Mouse (Mus musculus): ENCODE results near the gene Ms4a4b. TPM values are rescaled to one million over a fixed set of nuclear protein-coding genes. Genes with fewer than 3 reads are reported as not detected.
"Not testable (repeated sequence)": the region's sequence is repeated elsewhere in the genome, so short reads cannot be mapped to it uniquely, and the experiment has no call there.

The Ms4a4b gene
- 1.9 TPM in 2 replicates for polyA plus RNA-seq (2012; rRNA removed)

DNA sequence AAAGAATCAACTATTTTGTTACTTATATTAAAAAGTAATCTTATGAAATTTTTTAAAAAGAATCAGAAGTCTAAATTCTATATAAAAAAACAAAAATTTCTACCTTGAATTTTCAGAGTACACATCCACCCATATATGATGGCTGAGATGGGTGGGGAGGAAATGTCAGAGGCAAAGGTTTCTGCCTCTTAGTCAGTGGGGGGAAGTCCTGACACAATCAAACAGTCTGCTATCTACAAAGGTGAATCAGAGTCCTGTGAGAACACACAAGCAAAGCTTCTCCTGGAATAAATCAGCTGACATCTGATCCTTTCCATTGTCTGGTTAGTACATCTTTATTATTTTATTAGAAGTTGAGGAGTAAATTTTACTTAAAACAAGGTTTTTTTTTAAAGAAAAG lies at the start of gene Ms4a4b:
TSS of gene Ms4a4b (plus strand) at position 216 of the 400 bp plus-strand sequence.
- Histone ChIP-seq H3K27me3 (ENCODE audit: control insufficient read depth, insufficient read depth, low read length) (no peaks in the 10 kb centered on the region), H3K36me3 (ENCODE audit: control insufficient read depth, insufficient read depth, low read length) (no peaks in the 10 kb centered on the region), H3K4me3 (ENCODE audit: control insufficient read depth, low read depth, low read length) (no peak within 1 kb of the TSS), H3K27ac (ENCODE audit: control insufficient read depth, insufficient read depth, low read depth, low read length) (no peak within 1 kb of the TSS), H3K4me1 (ENCODE audit: control insufficient read depth, insufficient read depth, low read length) (no peaks in the 10 kb centered on the region)
- no peak for TF ChIP-seq CTCF (IDR thresholded peaks at IDR 0.05; ENCODE audit: control insufficient read depth, insufficient read depth, insufficient replicate concordance, low read depth, low read length)
- no peak for TF ChIP-seq POLR2A (IDR thresholded peaks at IDR 0.05; ENCODE audit: control insufficient read depth, low read depth, low read length)

DNA sequence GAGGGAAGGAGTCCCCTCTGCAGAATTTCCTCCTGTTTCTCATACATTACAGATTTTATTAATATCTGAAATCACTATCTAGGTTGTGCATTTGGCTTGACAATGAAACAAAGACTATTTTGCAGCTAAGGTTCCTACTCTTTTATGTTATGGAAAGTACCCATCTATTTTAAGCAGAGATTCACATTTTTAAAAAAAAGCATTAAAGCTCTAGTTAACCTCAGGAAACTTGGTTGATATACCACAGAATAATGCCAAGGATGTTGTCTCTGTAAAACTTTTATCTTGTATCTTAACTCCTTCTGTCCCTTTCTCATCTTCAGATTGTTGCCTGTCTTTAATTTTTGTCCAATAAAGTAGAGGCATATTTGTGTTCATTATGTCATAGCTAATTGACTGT lies 47.6 kb upstream of the Ms4a4b start:
- Histone ChIP-seq H3K27ac (ENCODE audit: control insufficient read depth, insufficient read depth, low read depth, low read length) (no peak overlapping the region), H3K36me3 (ENCODE audit: control insufficient read depth, insufficient read depth, low read length) (no peaks in the 10 kb centered on the region), H3K27me3 (ENCODE audit: control insufficient read depth, insufficient read depth, low read length) (no peaks in the 10 kb centered on the region), H3K4me1 (ENCODE audit: control insufficient read depth, insufficient read depth, low read length) (no peaks in the 10 kb centered on the region), H3K4me3 (ENCODE audit: control insufficient read depth, low read depth, low read length) (no peak overlapping the region)
- no peak for TF ChIP-seq CTCF (IDR thresholded peaks at IDR 0.05; ENCODE audit: control insufficient read depth, insufficient read depth, insufficient replicate concordance, low read depth, low read length)

DNA sequence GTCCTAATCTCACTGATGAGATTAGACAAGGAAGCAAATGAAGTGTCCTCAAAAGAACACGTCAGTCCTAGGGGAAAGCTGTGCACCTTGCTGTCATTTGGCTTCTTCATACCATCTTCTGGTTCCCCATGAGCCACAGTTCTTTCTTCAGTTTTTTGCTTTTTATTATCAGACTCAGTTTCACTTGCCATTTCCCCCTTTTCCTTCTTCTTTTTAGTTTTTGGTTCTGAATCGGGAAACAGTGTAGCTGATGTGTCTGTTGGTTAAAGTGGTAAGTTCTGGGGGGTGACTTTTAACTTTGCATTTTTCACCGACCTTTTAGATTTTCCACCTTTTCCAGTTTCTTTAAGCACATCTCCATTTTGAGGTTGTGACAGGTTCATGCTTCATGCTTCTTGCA lies 38.8 kb upstream of the Ms4a4b start, which contains the start of gene Ms4a4c:
TSS of gene Ms4a4c (plus strand) at position 244 of the 400 bp plus-strand sequence.
- no peaks in the 10 kb centered on the region for H3K36me3 ChIP-seq (ENCODE audit: control insufficient read depth, insufficient read depth, low read length)
- H3K27ac ChIP-seq (ENCODE audit: control insufficient read depth, insufficient read depth, low read depth, low read length), result no peak within 1 kb of the TSS
- TF ChIP-seq CTCF (IDR thresholded peaks at IDR 0.05; ENCODE audit: control insufficient read depth, insufficient read depth, insufficient replicate concordance, low read depth, low read length), result no peak
- no peaks in the 10 kb centered on the region for H3K4me1 ChIP-seq (ENCODE audit: control insufficient read depth, insufficient read depth, low read length)
- H3K4me3 ChIP-seq (ENCODE audit: control insufficient read depth, low read depth, low read length), result no peak within 1 kb of the TSS
- no peaks in the 10 kb centered on the region for H3K27me3 ChIP-seq (ENCODE audit: control insufficient read depth, insufficient read depth, low read length)

DNA sequence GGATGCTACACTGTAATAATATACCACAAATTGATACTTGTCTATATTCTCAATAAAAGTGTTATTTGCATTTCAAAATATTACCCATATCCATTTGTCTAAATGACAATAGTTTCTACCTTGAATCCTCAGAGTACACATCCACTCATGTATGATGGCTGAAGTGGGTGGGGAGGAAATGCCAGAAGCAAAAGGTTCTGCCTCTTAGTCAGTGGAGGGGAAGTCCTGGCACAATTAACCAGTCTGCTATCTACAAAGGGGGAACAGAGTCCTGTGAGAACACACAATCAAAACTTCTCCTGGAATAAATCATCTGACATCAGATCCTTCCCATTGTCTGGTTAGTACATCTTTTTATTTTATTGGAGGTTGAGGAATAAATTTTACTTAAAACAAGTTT lies 35.9 kb upstream of the Ms4a4b start:
- TF ChIP-seq CTCF (IDR thresholded peaks at IDR 0.05; ENCODE audit: control insufficient read depth, insufficient read depth, insufficient replicate concordance, low read depth, low read length) (no peak), POLR2A (IDR thresholded peaks at IDR 0.05; ENCODE audit: control insufficient read depth, low read depth, low read length) (no peak)
- Histone ChIP-seq H3K27me3 (ENCODE audit: control insufficient read depth, insufficient read depth, low read length) (no peaks in the 10 kb centered on the region), H3K27ac (ENCODE audit: control insufficient read depth, insufficient read depth, low read depth, low read length) (no peak overlapping the region), H3K36me3 (ENCODE audit: control insufficient read depth, insufficient read depth, low read length) (no peaks in the 10 kb centered on the region), H3K4me1 (ENCODE audit: control insufficient read depth, insufficient read depth, low read length) (no peaks in the 10 kb centered on the region), H3K4me3 (ENCODE audit: control insufficient read depth, low read depth, low read length) (no peak overlapping the region)

DNA sequence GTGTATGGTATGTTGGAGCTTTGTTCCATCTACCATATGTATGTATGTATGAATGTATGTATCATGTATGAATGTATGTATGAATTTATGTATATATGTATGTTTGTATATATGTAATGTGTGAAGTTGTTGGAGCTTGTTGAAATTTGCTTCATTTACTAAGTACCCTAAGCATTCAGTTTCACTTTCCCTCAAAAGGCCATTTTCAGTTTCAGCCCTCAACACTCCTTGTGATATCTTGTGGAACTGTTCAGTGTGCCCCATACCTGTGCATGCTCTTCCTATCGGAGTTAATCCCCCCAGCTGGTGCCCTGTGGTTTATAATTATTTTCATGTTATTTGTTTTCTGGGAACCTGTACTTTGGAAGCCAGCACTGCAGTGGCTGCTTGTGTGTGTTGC lies 34.8 kb upstream of the Ms4a4b start:
- no peak overlapping the region for H3K27ac ChIP-seq (ENCODE audit: control insufficient read depth, insufficient read depth, low read depth, low read length)
- TF ChIP-seq CTCF (IDR thresholded peaks at IDR 0.05; ENCODE audit: control insufficient read depth, insufficient read depth, insufficient replicate concordance, low read depth, low read length), result no peak
- no peak for TF ChIP-seq POLR2A (IDR thresholded peaks at IDR 0.05; ENCODE audit: control insufficient read depth, low read depth, low read length)
- H3K4me1 ChIP-seq (ENCODE audit: control insufficient read depth, insufficient read depth, low read length), result no peaks in the 10 kb centered on the region

DNA sequence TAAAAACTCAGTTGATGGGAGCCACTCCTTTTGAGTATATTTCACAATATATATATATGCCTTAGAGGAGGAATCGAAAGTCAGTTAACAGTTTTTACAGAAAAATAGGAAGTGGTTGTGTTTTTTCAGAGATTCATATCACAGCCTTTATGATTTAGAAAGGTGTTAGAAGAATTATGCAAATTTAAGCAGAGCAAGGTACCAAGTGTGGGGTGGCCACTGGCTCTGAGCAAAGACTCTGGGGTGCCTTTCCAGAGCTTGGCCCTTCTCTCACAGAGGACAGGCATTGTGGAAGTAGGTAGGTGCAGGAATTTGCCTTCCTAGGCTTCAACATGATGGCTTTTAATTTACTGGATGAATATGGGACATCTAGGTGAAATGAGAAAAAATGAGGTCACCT lies 31.7 kb upstream of the Ms4a4b start:
- Histone ChIP-seq H3K4me3 (ENCODE audit: control insufficient read depth, low read depth, low read length) (no peak overlapping the region), H3K27ac (ENCODE audit: control insufficient read depth, insufficient read depth, low read depth, low read length) (no peak overlapping the region)

More for the DNA sequence above, 34.8 kb upstream of the Ms4a4b start:
- Histone ChIP-seq H3K36me3 (ENCODE audit: control insufficient read depth, insufficient read depth, low read length) (no peaks in the 10 kb centered on the region), H3K4me3 (ENCODE audit: control insufficient read depth, low read depth, low read length) (no peak overlapping the region), H3K27me3 (ENCODE audit: control insufficient read depth, insufficient read depth, low read length) (no peaks in the 10 kb centered on the region)

DNA sequence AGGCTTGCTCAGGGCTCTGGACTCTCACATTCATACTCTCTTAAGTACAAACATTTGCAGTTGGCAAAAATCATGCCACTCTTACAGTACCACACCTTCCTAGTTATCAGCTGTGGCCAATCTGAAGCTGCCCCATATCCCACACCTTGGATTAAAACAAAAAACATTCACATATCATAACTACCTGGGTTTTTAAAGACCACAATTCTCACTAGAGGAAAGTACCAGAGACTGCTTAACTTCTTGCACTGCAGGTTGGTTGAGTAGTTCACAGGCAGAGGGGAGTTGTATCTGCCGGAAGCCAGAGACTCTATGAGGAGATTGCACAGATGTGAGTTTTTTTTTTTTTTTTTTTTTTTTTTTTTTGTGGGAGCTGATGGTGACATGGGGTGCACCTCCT lies 29.3 kb upstream of the Ms4a4b start:
- H3K4me1 ChIP-seq (ENCODE audit: control insufficient read depth, insufficient read depth, low read length), result no peaks in the 10 kb centered on the region
- no peak overlapping the region for H3K27ac ChIP-seq (ENCODE audit: control insufficient read depth, insufficient read depth, low read depth, low read length)
- H3K36me3 ChIP-seq (ENCODE audit: control insufficient read depth, insufficient read depth, low read length), result no peaks in the 10 kb centered on the region
- TF ChIP-seq CTCF (IDR thresholded peaks at IDR 0.05; ENCODE audit: control insufficient read depth, insufficient read depth, insufficient replicate concordance, low read depth, low read length), result no peak
- no peak for TF ChIP-seq POLR2A (IDR thresholded peaks at IDR 0.05; ENCODE audit: control insufficient read depth, low read depth, low read length)
- no peak overlapping the region for H3K4me3 ChIP-seq (ENCODE audit: control insufficient read depth, low read depth, low read length)
- H3K27me3 ChIP-seq (ENCODE audit: control insufficient read depth, insufficient read depth, low read length), result no peaks in the 10 kb centered on the region

More for the DNA sequence above, 31.7 kb upstream of the Ms4a4b start:
- Histone ChIP-seq H3K27me3 (ENCODE audit: control insufficient read depth, insufficient read depth, low read length) (no peaks in the 10 kb centered on the region), H3K36me3 (ENCODE audit: control insufficient read depth, insufficient read depth, low read length) (no peaks in the 10 kb centered on the region), H3K4me1 (ENCODE audit: control insufficient read depth, insufficient read depth, low read length) (no peaks in the 10 kb centered on the region)
- TF ChIP-seq CTCF (IDR thresholded peaks at IDR 0.05; ENCODE audit: control insufficient read depth, insufficient read depth, insufficient replicate concordance, low read depth, low read length) (no peak), POLR2A (IDR thresholded peaks at IDR 0.05; ENCODE audit: control insufficient read depth, low read depth, low read length) (no peak)

DNA sequence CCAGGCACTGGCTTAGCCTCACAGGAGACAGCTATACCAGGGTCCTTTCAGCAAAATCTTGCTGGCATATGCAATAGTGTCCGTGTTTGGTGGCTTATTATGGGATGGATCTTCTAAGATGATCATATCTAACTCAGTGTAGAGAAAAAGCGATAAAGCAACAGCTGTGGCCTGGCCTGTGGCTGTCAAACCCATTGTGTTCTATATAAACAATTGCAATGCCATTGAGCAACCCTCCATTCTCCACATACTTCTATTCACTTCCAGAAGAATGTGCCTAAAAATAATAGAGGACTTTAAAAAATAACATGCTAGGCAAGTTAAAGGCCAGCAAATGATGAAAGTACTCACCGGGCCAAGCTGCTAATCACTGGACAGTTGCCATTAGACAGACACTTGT lies 27.8 kb upstream of the Ms4a4b start:
- H3K4me3 ChIP-seq (ENCODE audit: control insufficient read depth, low read depth, low read length), result no peak overlapping the region
- H3K36me3 ChIP-seq (ENCODE audit: control insufficient read depth, insufficient read depth, low read length), result no peaks in the 10 kb centered on the region
- no peak overlapping the region for H3K27ac ChIP-seq (ENCODE audit: control insufficient read depth, insufficient read depth, low read depth, low read length)
- H3K4me1 ChIP-seq (ENCODE audit: control insufficient read depth, insufficient read depth, low read length), result no peaks in the 10 kb centered on the region
- TF ChIP-seq POLR2A (IDR thresholded peaks at IDR 0.05; ENCODE audit: control insufficient read depth, low read depth, low read length) (no peak), CTCF (IDR thresholded peaks at IDR 0.05; ENCODE audit: control insufficient read depth, insufficient read depth, insufficient replicate concordance, low read depth, low read length) (no peak)
- H3K27me3 ChIP-seq (ENCODE audit: control insufficient read depth, insufficient read depth, low read length), result no peaks in the 10 kb centered on the region

DNA sequence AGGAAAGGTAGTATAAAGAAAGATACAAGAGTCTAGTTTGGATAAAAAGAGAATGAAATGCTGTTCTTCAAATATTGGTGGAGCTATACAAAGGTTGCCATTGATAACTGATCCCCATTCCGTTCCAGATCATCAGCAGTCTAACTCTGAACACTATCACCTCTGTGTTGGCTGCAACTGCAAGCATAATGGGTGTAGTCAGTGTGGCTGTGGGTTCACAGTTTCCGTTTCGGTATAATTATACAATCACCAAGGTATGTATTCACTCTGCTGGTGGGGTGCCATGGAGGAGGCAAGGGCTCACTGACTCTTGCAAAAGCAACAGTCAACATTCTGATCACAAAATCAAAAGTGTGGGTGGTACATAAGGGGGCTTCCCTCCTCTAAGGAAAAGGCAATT lies 24.5 kb upstream of the Ms4a4b start:
- not testable (repeated sequence) for H3K27me3 ChIP-seq (ENCODE audit: control insufficient read depth, insufficient read depth, low read length); H3K36me3 ChIP-seq (ENCODE audit: control insufficient read depth, insufficient read depth, low read length); H3K27ac ChIP-seq (ENCODE audit: control insufficient read depth, insufficient read depth, low read depth, low read length)

DNA sequence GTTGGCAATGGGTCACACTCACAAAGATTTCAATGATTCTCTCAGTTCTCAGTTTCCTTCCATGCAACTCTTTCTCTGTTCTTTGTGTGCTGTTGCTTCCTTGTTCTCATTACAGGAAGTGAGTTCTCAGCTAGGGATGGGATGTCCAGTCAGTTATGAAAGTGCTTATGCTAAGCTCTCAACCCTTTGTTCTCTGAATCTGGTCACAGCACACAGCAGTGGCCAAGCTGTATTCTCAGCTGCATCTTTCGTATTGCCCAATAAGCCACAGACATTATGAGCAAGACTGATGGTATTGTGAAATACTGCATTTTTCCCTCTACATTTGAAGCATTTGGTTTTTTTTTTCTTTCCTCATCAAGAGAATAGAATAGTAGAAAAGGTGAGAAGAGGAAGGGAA lies 12.1 kb upstream of the Ms4a4b start:
- not testable (repeated sequence) for H3K4me1 ChIP-seq (ENCODE audit: control insufficient read depth, insufficient read depth, low read length); H3K27me3 ChIP-seq (ENCODE audit: control insufficient read depth, insufficient read depth, low read length); H3K27ac ChIP-seq (ENCODE audit: control insufficient read depth, insufficient read depth, low read depth, low read length); H3K36me3 ChIP-seq (ENCODE audit: control insufficient read depth, insufficient read depth, low read length); H3K4me3 ChIP-seq (ENCODE audit: control insufficient read depth, low read depth, low read length)

More for the DNA sequence above, 24.5 kb upstream of the Ms4a4b start:
- H3K4me3 ChIP-seq (ENCODE audit: control insufficient read depth, low read depth, low read length); H3K4me1 ChIP-seq (ENCODE audit: control insufficient read depth, insufficient read depth, low read length): not testable (repeated sequence)
